Mouse (Mus musculus) ES-E14 (cell line): ENCODE measurements around the gene Crxos. TPM values are rescaled to one million over a fixed set of nuclear protein-coding genes. Genes with fewer than 3 reads are reported as not detected.
"Not testable (repeated sequence)": the region's sequence is repeated elsewhere in the genome, so short reads cannot be mapped to it uniquely, and the experiment has no call there.

ENCODE experiments used
- DNase-seq: peaks from one replicate; pipeline ENCODE4 v3.0.0-alpha.2; 2013; ENCODE audit warnings: low read depth, low spot score
- H3K27ac ChIP-seq: 2 replicates; pipeline ENCODE4 v1.5.1; 2012; ENCODE audit warnings: low read depth, mild to moderate bottlenecking, low read length, moderate library complexity, mixed read lengths; ENCODE audit not compliant: poor library complexity, insufficient read depth, severe bottlenecking
- H3K36me3 ChIP-seq: 2 replicates; pipeline ENCODE4 v1.6.1; 2012; ENCODE audit warnings: mild to moderate bottlenecking, low read length, moderate library complexity, mixed read lengths; ENCODE audit not compliant: control insufficient read depth, poor library complexity, insufficient read depth, severe bottlenecking
- H3K4me1 ChIP-seq, 2 experiments: fragments of 150-350 bp in 1 of 2; sonication (generic) in 1 of 2; 2 replicates each; pipeline ENCODE4 v1.6.1; 2012; ENCODE audit warnings: low read length in 2 of 2, mild to moderate bottlenecking in 1 of 2, mixed read lengths in 1 of 2; ENCODE audit not compliant: control insufficient read depth in 2 of 2, insufficient read depth in 2 of 2, poor library complexity in 1 of 2
- H3K4me3 ChIP-seq, 2 experiments: fragments of 150-350 bp in 1 of 2; sonication (generic) in 1 of 2; 2 replicates each; pipeline ENCODE4 v1.5.1; 2012; ENCODE audit warnings: low read length in 2 of 2, low read depth in 1 of 2, mild to moderate bottlenecking in 1 of 2, mixed read lengths in 1 of 2; ENCODE audit not compliant: insufficient read depth in 1 of 2, poor library complexity in 1 of 2, severe bottlenecking in 1 of 2
- H3K9ac ChIP-seq: 2 replicates; pipeline ENCODE4 v1.6.1; 2012; ENCODE audit warnings: low read depth, mild to moderate bottlenecking, low read length, mixed read lengths; ENCODE audit not compliant: poor library complexity, insufficient read depth, severe bottlenecking
- H3K9me3 ChIP-seq: fragments of 150-350 bp; sonication (generic); 2 replicates; pipeline ENCODE4 v1.6.1; 2012; ENCODE audit warnings: low read depth, mild to moderate bottlenecking, low read length; ENCODE audit not compliant: control insufficient read depth, insufficient read depth
- CHD2 ChIP-seq: IDR thresholded peaks from 2 replicates; pipeline ENCODE4 v1.6.1; 2014; ENCODE audit warnings: mild to moderate bottlenecking, low read depth, low read length, inconsistent platforms
- HCFC1 ChIP-seq: IDR thresholded peaks from 2 replicates; pipeline ENCODE4 v1.6.1; 2012; ENCODE audit warnings: low read length, inconsistent platforms, borderline replicate concordance; ENCODE audit not compliant: insufficient read depth
- MAFK ChIP-seq: IDR thresholded peaks from 2 replicates; pipeline ENCODE4 v1.6.1; 2014; ENCODE audit warnings: mild to moderate bottlenecking, low read depth, low read length, inconsistent platforms; ENCODE audit not compliant: insufficient read depth
- ZC3H11A ChIP-seq: IDR thresholded peaks from 2 replicates; pipeline ENCODE4 v1.6.1; 2012; ENCODE audit warnings: low read depth, mild to moderate bottlenecking, inconsistent platforms, low read length, borderline replicate concordance
- ZNF384 ChIP-seq: IDR thresholded peaks from 2 replicates; pipeline ENCODE4 v1.6.1; 2012; ENCODE audit warnings: low read depth, low read length, inconsistent platforms
- in situ Hi-C, 2 experiments: fragments of 600-800 bp; cut with MboI; formaldehyde crosslinking; loops; one replicate each; pipeline ENCODE4 v1.15.1; 2025; ENCODE audit warnings: low sequenced_read_pairs in 2 of 2, inconsistent platforms in 1 of 2; ENCODE audit not compliant: unreplicated experiment in 2 of 2
- total RNA-seq: library from RNA; depleted of rRNA; stranded (reverse); fragments of 300-350 nt; gene quantifications from 2 replicates; pipeline ENCODE4 v1.2.3, GENCODE M21; 2012

Crxos gene
- total RNA-seq, 1 experiment: 19.1 TPM

- TF ChIP-seq MAFK (no peak), HCFC1 (no peak), ZNF384 (no peak), ZC3H11A (no peak), CHD2 (no peak)
Measured at GRCm38 (mm10) chr7:15914252-15914651, 31.8 kb downstream of the Crxos start.

GRCm38 (mm10) chr7:15914751-15915150, 32.3 kb downstream of the Crxos start:
- TF ChIP-seq ZNF384 (no peak), MAFK (no peak), ZC3H11A (no peak), CHD2 (no peak), HCFC1 (no peak)
- Histone ChIP-seq H3K4me3 (no peak overlapping the region), H3K27ac (no peak overlapping the region), H3K9ac (no peak overlapping the region), H3K4me1 (peaks cover 0 to 9% of the 10 kb centered on the region in 2 experiments; a peak in 1 of 4 replicates), H3K9me3 (no peaks in the 10 kb centered on the region), H3K36me3 (peaks cover 21% of the 10 kb centered on the region)
- no peak for DNase-seq
- in situ Hi-C loops: no loop called here

More at GRCm38 (mm10) chr7:15914252-15914651, 31.8 kb downstream of the Crxos start:
- Histone ChIP-seq H3K4me3 (no peak overlapping the region), H3K9ac (no peak overlapping the region), H3K36me3 (peaks cover 17% of the 10 kb centered on the region), H3K27ac (no peak overlapping the region), H3K4me1 (peaks cover 0 to 6% of the 10 kb centered on the region in 2 experiments; a peak in 1 of 4 replicates), H3K9me3 (no peaks in the 10 kb centered on the region)
- DNase-seq: peak; percentile 74
- in situ Hi-C loops: no loop called here

DNA sequence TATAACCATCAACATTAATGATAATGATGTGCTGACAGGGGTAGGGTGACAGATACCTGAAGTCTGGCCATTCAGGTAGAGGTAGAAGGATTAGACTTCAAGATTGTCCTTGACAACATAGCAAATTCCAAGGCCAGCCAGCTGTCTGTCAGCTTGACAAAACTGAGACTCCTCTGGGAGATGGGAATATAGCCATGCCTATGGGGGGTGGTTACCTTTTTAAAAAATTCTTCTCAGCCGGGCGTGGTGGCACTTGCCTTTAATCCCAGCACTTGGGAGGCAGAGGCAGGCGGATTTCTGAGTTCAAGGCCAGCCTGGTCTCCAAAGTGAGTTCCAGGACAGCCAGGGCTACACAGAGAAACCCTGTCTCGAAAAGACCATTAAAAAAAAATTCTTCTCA, 33.3 kb downstream of the Crxos start:
- DNase-seq, H3K4me3 ChIP-seq, H3K9me3 ChIP-seq, in situ Hi-C loops, H3K27ac ChIP-seq, H3K9ac ChIP-seq: not testable (repeated sequence)
- peaks cover 29% of the 10 kb centered on the region for H3K36me3 ChIP-seq
- H3K4me1 ChIP-seq: peaks cover 0 to 15% of the 10 kb centered on the region in 2 experiments; a peak in 1 of 4 replicates

DNA sequence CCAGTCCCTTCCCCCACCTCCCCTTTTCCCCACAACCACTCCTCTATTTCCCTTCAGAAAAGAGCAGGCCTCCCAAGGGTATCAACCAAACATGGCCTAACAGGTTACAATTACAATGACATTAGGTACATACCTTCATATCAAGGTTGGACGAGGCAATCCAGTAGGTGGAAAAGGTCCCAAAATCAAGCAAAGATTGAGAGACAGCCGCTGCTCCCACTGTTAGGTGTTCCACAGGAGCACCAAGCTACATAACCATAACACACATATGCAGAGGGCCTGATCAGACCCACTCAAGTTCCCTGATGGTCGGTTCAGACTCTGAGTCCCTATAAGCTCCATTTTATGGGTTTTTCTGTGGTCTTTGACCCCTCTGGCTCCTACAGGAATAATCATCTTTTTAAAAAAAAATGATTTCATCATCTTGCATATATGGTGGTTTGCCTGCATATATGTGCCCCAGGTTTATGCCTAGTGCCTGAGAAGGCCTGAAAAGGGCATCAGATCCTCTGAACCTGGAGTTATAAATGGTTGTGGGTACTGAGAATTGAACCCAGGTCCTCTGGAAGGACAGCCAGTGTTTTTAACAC, 33.8 kb downstream of the Crxos start:
- TF ChIP-seq CHD2: no peak
- DNase-seq: no peak
- no peak overlapping the region for H3K4me3 ChIP-seq
- H3K36me3 ChIP-seq: peaks cover 31% of the 10 kb centered on the region
- H3K4me1 ChIP-seq: peaks cover 0 to 20% of the 10 kb centered on the region in 2 experiments; a peak in 1 of 4 replicates
- no peak overlapping the region for H3K9ac ChIP-seq
- no peaks in the 10 kb centered on the region for H3K9me3 ChIP-seq
- in situ Hi-C loops: no loop called here
- H3K27ac ChIP-seq: no peak overlapping the region

DNA sequence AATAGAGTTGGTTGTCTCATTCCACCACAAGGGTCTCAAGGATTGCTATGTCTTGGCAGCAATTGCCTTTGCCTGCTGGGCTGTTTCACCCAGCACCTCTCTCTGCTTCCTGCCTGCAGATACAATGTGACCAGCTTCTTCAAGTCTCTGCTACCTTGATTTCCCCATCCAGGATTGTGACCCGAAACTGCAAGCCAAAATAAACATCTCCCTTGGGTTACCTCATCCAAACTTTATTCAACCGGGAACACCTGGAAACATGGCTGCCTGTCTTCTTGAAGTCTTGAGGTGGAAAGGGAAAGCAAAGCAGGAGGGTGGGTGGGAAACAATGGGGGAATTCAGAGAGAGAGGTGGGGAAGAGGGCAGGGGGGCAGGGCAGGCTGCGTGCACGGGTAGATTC, 34.6 kb downstream of the Crxos start:
- H3K9ac ChIP-seq: no peak overlapping the region
- H3K4me3 ChIP-seq: no peak overlapping the region
- peaks cover 0 to 21% of the 10 kb centered on the region in 2 experiments; a peak in 1 of 4 replicates for H3K4me1 ChIP-seq
- H3K27ac ChIP-seq: no peak overlapping the region
- H3K36me3 ChIP-seq: peaks cover 31% of the 10 kb centered on the region
- H3K9me3 ChIP-seq: no peaks in the 10 kb centered on the region
- DNase-seq: no peak
- in situ Hi-C loops: no loop called here
- TF ChIP-seq CHD2 (no peak), MAFK (no peak), ZNF384 (no peak), HCFC1 (no peak), ZC3H11A (no peak)
